ENCODE assay signal across 14 mouse cellular contexts in genomic region chr3:69362350-69362790, GRCm38 (mm10). TPM values are rescaled to one million over a fixed set of nuclear protein-coding genes. Genes with fewer than 3 reads are reported as not detected.
DNase-seq lines count a peak whose midpoint lies in the region; ATAC-seq and TF ChIP-seq lines count a peak whose summit lies in the region.
"Had no signal": no experiment of that assay in that cellular context is flagged by ENCODE, and none has a peak within 500 bp of the region (broad histone marks: within the 10 kb centered on the region; RNA-seq: fewer than 3 reads in every experiment).

No protein-coding gene starts in this region.

- no peak overlapping the region for H3K4me2 ChIP-seq in heart, postnatal 0 days (ENCODE audit: low read depth, low read length)
- no peak overlapping the region for H3K4me2 ChIP-seq in neural tube, embryonic 13.5 days
- H3K4me2 ChIP-seq in kidney, embryonic 15.5 days = no peak overlapping the region
- H3K4me2 ChIP-seq: embryonic facial prominence, embryonic 13.5 days; intestine, embryonic 15.5 days; lung, embryonic 15.5 days had no signal

- H3K9me3 ChIP-seq in heart, postnatal 0 days (replicated peaks; ENCODE audit: control insufficient read depth, low read length) = no peaks in the 10 kb centered on the region
- no peaks in the 10 kb centered on the region for H3K9me3 ChIP-seq in neural tube, embryonic 13.5 days
- no peaks in the 10 kb centered on the region for H3K9me3 ChIP-seq in kidney, embryonic 15.5 days (replicated peaks)
- H3K9me3 ChIP-seq: embryonic facial prominence, embryonic 13.5 days; intestine, embryonic 15.5 days; lung, embryonic 15.5 days had no signal

- no peaks in the 10 kb centered on the region for H3K36me3 ChIP-seq in heart, postnatal 0 days (replicated peaks; ENCODE audit: control insufficient read depth, insufficient read depth, low read length)
- H3K36me3 ChIP-seq in neural tube, embryonic 13.5 days = no peaks in the 10 kb centered on the region
- H3K36me3 ChIP-seq in kidney, embryonic 15.5 days = no peaks in the 10 kb centered on the region
- H3K36me3 ChIP-seq: embryonic facial prominence, embryonic 13.5 days; intestine, embryonic 15.5 days; lung, embryonic 15.5 days had no signal

- H3K4me3 ChIP-seq in heart, postnatal 0 days (ENCODE audit: low read depth, low read length) = no peak overlapping the region
- H3K4me3 ChIP-seq in neural tube, embryonic 13.5 days = no peak overlapping the region
- no peak overlapping the region for H3K4me3 ChIP-seq in kidney, embryonic 15.5 days (replicated peaks)
- H3K4me3 ChIP-seq: embryonic facial prominence, embryonic 13.5 days; intestine, embryonic 15.5 days; lung, embryonic 15.5 days had no signal

- DNase-seq in cerebellum, postnatal 4 days (ENCODE audit: low spot score in 2 of 2) = no peak
- DNase-seq in heart, postnatal 0 days (ENCODE audit: low spot score) = no peak
- DNase-seq in heart, postnatal 4 days = no peak
- DNase-seq in neural tube, embryonic 10.5 days (ENCODE audit: extremely low spot score, low spot score) = no peak
- no peak for DNase-seq in right cerebral cortex, postnatal 10 days (ENCODE audit: low spot score in 2 of 2)
- DNase-seq: adrenal gland, postnatal 14 days; kidney, postnatal 4 days; retina, postnatal 1 day had no signal

- 0 out of 2 replicates have a peak overlapping the region, but pooled peaks have one; percentile 34 for H3K27ac ChIP-seq in heart, postnatal 0 days (ENCODE audit: low read depth)
- H3K27ac ChIP-seq in neural tube, embryonic 13.5 days (replicated peaks) = 0 out of 2 replicates have a peak overlapping the region, but pooled peaks have one; percentile 42
- H3K27ac ChIP-seq in kidney, embryonic 15.5 days = no peak overlapping the region
- H3K27ac ChIP-seq: embryonic facial prominence, embryonic 13.5 days; intestine, embryonic 15.5 days; lung, embryonic 15.5 days had no signal

- no peak for TF ChIP-seq EP300 in heart, postnatal 0 days (IDR thresholded peaks at IDR 0.05; ENCODE audit: low read depth)

- ATAC-seq in cerebellum, adult (ENCODE audit: insufficient number of reproducible peaks, low FRiP score, low TSS enrichment) = peak; percentile 31; the same call in 1 of the 2 replicates
- no peak for ATAC-seq in heart, postnatal 0 days (ENCODE audit: insufficient read depth, low read depth)
- ATAC-seq in neural tube, embryonic 13.5 days (ENCODE audit: low read depth) = no peak
- no peak for ATAC-seq in kidney, embryonic 15.5 days (replicated peaks; ENCODE audit: low FRiP score)

- no peak for TF ChIP-seq CTCF in heart, postnatal 0 days (IDR thresholded peaks at IDR 0.05; ENCODE audit: low read depth)

- no peak overlapping the region for H3K9ac ChIP-seq in heart, postnatal 0 days (replicated peaks; ENCODE audit: low read depth, low read length)
- no peak overlapping the region for H3K9ac ChIP-seq in neural tube, embryonic 13.5 days
- no peak overlapping the region for H3K9ac ChIP-seq in kidney, embryonic 15.5 days
- H3K9ac ChIP-seq: embryonic facial prominence, embryonic 13.5 days; intestine, embryonic 15.5 days; lung, embryonic 15.5 days had no signal

- H3K4me1 ChIP-seq in heart, postnatal 0 days (ENCODE audit: control insufficient read depth, insufficient read depth) = peaks cover 11% of the 10 kb centered on the region
- H3K4me1 ChIP-seq in neural tube, embryonic 13.5 days (replicated peaks) = peaks cover 36% of the 10 kb centered on the region
- 0 out of 2 replicates have a peak, but pooled peaks cover 7% of the 10 kb centered on the region for H3K4me1 ChIP-seq in kidney, embryonic 15.5 days
- H3K4me1 ChIP-seq: intestine, embryonic 15.5 days; lung, embryonic 15.5 days had no signal

- WGBS in heart, postnatal 0 days = 59% methylated on average over 5 of the region's 5 CpGs
- WGBS in neural tube, embryonic 13.5 days = 68% methylated on average over 5 of the region's 5 CpGs
- WGBS in kidney, embryonic 15.5 days = 78% methylated on average over 5 of the region's 5 CpGs

- no peaks in the 10 kb centered on the region for H3K27me3 ChIP-seq in heart, postnatal 0 days (ENCODE audit: control insufficient read depth, insufficient read depth, low read length)
- H3K27me3 ChIP-seq in neural tube, embryonic 13.5 days = no peaks in the 10 kb centered on the region
- no peaks in the 10 kb centered on the region for H3K27me3 ChIP-seq in kidney, embryonic 15.5 days
- H3K27me3 ChIP-seq: embryonic facial prominence, embryonic 13.5 days; intestine, embryonic 15.5 days; lung, embryonic 15.5 days had no signal

RNA-seq across cellular contexts. Expression of gene Ppm1l, which starts 45.7 kb away (rescaled TPM):
- 13.8 and 25.7 TPM in 2 replicates for total RNA-seq in heart, postnatal 0 days (2014; rRNA removed; ENCODE audit: low replicate concordance)
- polyA plus RNA-seq in heart, postnatal 0 days (2015; fragmentation: Nextera tagmentation; extraction: Ambion mirVana) = 7.8 and 8.7 TPM in 2 replicates
- 10 to 100 TPM; 23.0 to 26.1 TPM for total RNA-seq in heart, postnatal 4 days (2021)
- 22.1 and 24.9 TPM in 2 replicates for polyA plus RNA-seq in neural tube, embryonic 13.5 days (2015; fragmentation: Nextera tagmentation; extraction: Ambion mirVana)
- polyA plus RNA-seq in kidney, embryonic 15.5 days (2015; fragmentation: Nextera tagmentation; extraction: Ambion mirVana) = 6.2 and 6.8 TPM in 2 replicates
